Mouse (Mus musculus): ENCODE results near the gene Rasa1. TPM values are rescaled to one million over a fixed set of nuclear protein-coding genes. Genes with fewer than 3 reads are reported as not detected.

Gene Rasa1
- polyA plus RNA-seq, 1 experiment from 2014 or later, result 29.6 TPM

DNA sequence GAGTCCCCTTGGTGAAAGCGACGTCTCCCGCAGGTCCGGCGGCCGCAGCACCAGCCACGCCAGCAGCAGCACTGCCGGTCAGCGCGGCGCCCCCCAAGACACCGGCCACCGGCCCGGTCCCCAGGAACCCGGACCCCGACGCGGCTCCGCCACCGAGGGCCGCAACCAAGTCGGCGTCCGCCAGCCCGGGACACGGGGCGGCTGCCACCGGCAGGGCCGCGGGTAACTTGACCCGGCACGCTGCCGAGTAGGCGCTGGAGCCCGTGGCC lies 422 bp downstream of the Rasa1 start:
- H3K4me3 ChIP-seq (ENCODE audit: low read depth, low read length), result peak overlapping the region; percentile 98
- no peaks in the 10 kb centered on the region for H3K9me3 ChIP-seq (ENCODE audit: control insufficient read depth)
- no peaks in the 10 kb centered on the region for H3K4me1 ChIP-seq (replicated peaks; ENCODE audit: control insufficient read depth, insufficient read depth, low read length)
- ATAC-seq, result no peak
- WGBS, result under 1% methylated on average over 34 of the region's 35 CpGs
- no peaks in the 10 kb centered on the region for H3K36me3 ChIP-seq (ENCODE audit: control insufficient read depth, insufficient read depth)
- H3K27me3 ChIP-seq (replicated peaks; ENCODE audit: control insufficient read depth, insufficient read depth, low read length), result no peaks in the 10 kb centered on the region
- H3K9ac ChIP-seq (ENCODE audit: low read depth, low read length), result peak overlapping the region; percentile 96
- peak overlapping the region; percentile 73 for H3K4me2 ChIP-seq (replicated peaks; ENCODE audit: low read depth)
- peak overlapping the region; percentile 99 for H3K27ac ChIP-seq (ENCODE audit: low read depth, low read length)
- no peak for TF ChIP-seq CTCF (IDR thresholded peaks at IDR 0.05; ENCODE audit: low read depth)

DNA sequence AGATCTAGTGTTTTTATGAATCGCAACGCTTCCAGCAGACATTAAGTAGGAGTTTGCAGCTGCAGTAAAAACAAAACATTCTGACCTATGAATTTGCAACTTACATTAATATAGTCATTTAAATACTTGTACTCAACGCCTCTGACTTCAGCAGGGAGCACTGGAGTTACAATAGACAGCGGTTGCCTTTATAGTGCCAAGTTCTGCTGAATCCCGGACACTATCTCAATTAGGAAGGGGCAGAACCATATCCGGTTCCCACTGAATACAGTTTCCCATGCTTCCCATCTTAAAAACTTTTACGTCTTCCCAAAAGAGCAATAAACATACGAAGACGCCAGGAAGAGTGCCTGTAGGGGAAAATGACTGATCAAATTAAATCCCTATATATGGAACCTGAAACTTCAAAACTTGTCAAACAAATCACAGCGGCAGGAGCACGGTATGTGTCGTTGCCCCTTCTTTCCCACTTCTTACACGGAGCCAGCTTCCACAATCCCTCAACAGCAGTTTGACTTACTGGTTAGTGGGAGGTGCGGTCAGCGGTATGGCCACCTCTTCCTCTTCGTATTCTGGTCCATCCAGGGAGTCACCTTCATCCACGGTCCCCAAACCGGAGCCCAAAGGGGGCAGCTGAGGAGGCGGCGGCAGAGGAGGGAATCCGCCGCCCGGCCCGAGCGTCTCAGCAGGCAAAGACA lies 905 bp downstream of the Rasa1 start:
- no peaks in the 10 kb centered on the region for H3K9me3 ChIP-seq (ENCODE audit: control insufficient read depth)
- TF ChIP-seq CTCF (IDR thresholded peaks at IDR 0.05; ENCODE audit: low read depth), result no peak
- WGBS, result 0% methylated on average over 25 of the region's 25 CpGs
- peak overlapping the region; percentile 98 for H3K4me3 ChIP-seq (ENCODE audit: low read depth, low read length)
- no peaks in the 10 kb centered on the region for H3K36me3 ChIP-seq (ENCODE audit: control insufficient read depth, insufficient read depth)
- no peaks in the 10 kb centered on the region for H3K27me3 ChIP-seq (replicated peaks; ENCODE audit: control insufficient read depth, insufficient read depth, low read length)
- no peak for ATAC-seq
- H3K4me2 ChIP-seq (replicated peaks; ENCODE audit: low read depth), result peak overlapping the region; percentile 73
- H3K9ac ChIP-seq (ENCODE audit: low read depth, low read length), result peak overlapping the region; percentile 96
- no peaks in the 10 kb centered on the region for H3K4me1 ChIP-seq (replicated peaks; ENCODE audit: control insufficient read depth, insufficient read depth, low read length)
- H3K27ac ChIP-seq (ENCODE audit: low read depth, low read length), result peak overlapping the region; percentile 99

DNA sequence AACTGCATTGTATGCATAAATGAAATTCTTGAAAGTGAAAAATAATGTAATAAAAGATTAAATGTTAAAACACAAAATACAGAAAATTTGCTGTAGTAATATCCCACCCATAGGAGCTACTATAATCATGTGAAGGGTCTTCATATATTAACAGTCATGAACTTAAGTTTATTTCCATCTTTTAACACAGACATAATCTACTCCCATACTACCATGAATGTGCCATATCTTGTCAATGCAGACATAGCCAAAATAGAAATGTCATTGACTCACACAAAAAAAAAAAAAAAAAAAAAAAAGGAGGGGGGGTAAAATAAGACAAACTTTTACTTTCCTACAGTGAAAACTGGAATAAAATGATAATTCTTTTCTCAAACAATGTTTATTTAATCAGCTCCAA lies 6.3 kb downstream of the Rasa1 start:
- Histone ChIP-seq H3K4me2 (replicated peaks; ENCODE audit: low read depth) (no peak overlapping the region), H3K4me1 (replicated peaks; ENCODE audit: control insufficient read depth, insufficient read depth, low read length) (no peaks in the 10 kb centered on the region), H3K27me3 (replicated peaks; ENCODE audit: control insufficient read depth, insufficient read depth, low read length) (no peaks in the 10 kb centered on the region), H3K27ac (ENCODE audit: low read depth, low read length) (no peak overlapping the region), H3K4me3 (ENCODE audit: low read depth, low read length) (no peak overlapping the region), H3K9me3 (ENCODE audit: control insufficient read depth) (no peaks in the 10 kb centered on the region), H3K9ac (ENCODE audit: low read depth, low read length) (no peak overlapping the region), H3K36me3 (ENCODE audit: control insufficient read depth, insufficient read depth) (no peaks in the 10 kb centered on the region)
- ATAC-seq, result no peak
- TF ChIP-seq CTCF (IDR thresholded peaks at IDR 0.05; ENCODE audit: low read depth), result no peak

DNA sequence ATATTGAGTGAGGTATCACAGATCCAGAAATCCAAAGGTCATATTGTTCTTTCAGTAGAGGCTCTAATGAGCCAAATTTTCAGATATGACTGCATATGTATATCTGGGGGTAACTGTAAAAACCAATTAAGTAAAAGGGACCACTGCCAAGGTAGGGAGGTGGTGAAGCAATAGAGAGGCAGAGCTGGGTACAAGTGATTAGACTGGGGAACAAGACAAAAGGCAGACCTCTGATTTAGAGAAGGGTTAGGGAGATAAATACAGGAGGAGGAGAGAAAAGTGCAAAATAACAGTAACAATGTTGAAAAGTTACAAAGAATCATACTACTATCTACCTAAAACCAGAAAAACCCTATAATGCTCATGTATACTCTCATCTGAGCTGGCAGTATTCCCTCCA lies 10.0 kb downstream of the Rasa1 start:
- H3K9ac ChIP-seq (ENCODE audit: low read depth, low read length), result no peak overlapping the region
- H3K4me2 ChIP-seq (replicated peaks; ENCODE audit: low read depth), result no peak overlapping the region
- no peak for ATAC-seq
- no peaks in the 10 kb centered on the region for H3K36me3 ChIP-seq (ENCODE audit: control insufficient read depth, insufficient read depth)
- H3K4me3 ChIP-seq (ENCODE audit: low read depth, low read length), result no peak overlapping the region
- no peaks in the 10 kb centered on the region for H3K9me3 ChIP-seq (ENCODE audit: control insufficient read depth)
- no peak overlapping the region for H3K27ac ChIP-seq (ENCODE audit: low read depth, low read length)
- no peaks in the 10 kb centered on the region for H3K4me1 ChIP-seq (replicated peaks; ENCODE audit: control insufficient read depth, insufficient read depth, low read length)
- H3K27me3 ChIP-seq (replicated peaks; ENCODE audit: control insufficient read depth, insufficient read depth, low read length), result no peaks in the 10 kb centered on the region
- no peak for TF ChIP-seq CTCF (IDR thresholded peaks at IDR 0.05; ENCODE audit: low read depth)

DNA sequence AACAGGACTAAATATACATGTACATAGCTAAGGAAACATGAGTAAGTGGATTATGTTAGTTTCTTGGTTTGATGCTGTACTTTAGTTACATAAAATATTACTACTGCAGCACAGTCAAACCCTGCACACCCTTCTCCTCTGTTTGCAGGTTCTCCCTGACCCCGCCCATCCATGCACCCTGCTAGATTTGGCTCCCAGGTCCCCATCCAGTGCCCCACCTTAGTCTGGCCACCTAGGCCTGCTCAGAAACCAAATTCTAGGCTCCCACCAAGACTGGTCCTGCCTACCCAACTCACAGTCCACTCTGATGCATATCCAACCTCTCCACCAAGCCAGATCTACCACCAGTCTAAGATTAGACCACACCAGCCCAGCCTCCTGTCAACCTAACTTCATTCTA lies 14.4 kb downstream of the Rasa1 start:
- no peak for ATAC-seq
- Histone ChIP-seq H3K27me3 (replicated peaks; ENCODE audit: control insufficient read depth, insufficient read depth, low read length) (no peaks in the 10 kb centered on the region), H3K4me3 (ENCODE audit: low read depth, low read length) (no peak overlapping the region), H3K9ac (ENCODE audit: low read depth, low read length) (no peak overlapping the region), H3K27ac (ENCODE audit: low read depth, low read length) (no peak overlapping the region), H3K4me2 (replicated peaks; ENCODE audit: low read depth) (no peak overlapping the region), H3K4me1 (replicated peaks; ENCODE audit: control insufficient read depth, insufficient read depth, low read length) (no peaks in the 10 kb centered on the region), H3K9me3 (ENCODE audit: control insufficient read depth) (no peaks in the 10 kb centered on the region), H3K36me3 (ENCODE audit: control insufficient read depth, insufficient read depth) (no peaks in the 10 kb centered on the region)
- 95% methylated on average over 1 of the region's 1 CpGs for WGBS
- no peak for TF ChIP-seq CTCF (IDR thresholded peaks at IDR 0.05; ENCODE audit: low read depth)

DNA sequence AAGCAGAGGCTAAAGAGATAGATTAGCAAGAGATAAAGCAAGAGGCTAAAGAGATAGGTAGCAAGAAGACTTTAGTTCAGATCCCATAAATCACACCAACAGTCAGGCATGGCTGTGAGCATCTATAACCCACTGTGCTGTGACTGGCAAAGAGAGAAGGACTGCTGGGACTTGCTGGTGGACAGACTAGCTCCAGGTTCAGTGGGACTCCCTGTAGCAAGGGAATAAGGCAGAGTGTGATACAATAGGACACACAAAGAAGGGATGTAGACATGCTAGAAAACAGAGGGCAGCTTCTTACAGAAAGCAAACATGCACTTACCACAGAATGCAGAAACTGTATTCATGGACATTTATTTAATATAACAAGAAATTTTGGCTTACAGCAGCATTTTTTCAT lies 15.1 kb downstream of the Rasa1 start:
- H3K27me3 ChIP-seq (replicated peaks; ENCODE audit: control insufficient read depth, insufficient read depth, low read length), result no peaks in the 10 kb centered on the region
- H3K4me3 ChIP-seq (ENCODE audit: low read depth, low read length), result no peak overlapping the region
- H3K27ac ChIP-seq (ENCODE audit: low read depth, low read length), result no peak overlapping the region
- no peak overlapping the region for H3K4me2 ChIP-seq (replicated peaks; ENCODE audit: low read depth)
- ATAC-seq, result no peak
- H3K9me3 ChIP-seq (ENCODE audit: control insufficient read depth), result no peaks in the 10 kb centered on the region
- TF ChIP-seq CTCF (IDR thresholded peaks at IDR 0.05; ENCODE audit: low read depth), result no peak
- H3K36me3 ChIP-seq (ENCODE audit: control insufficient read depth, insufficient read depth), result no peaks in the 10 kb centered on the region
- no peak overlapping the region for H3K9ac ChIP-seq (ENCODE audit: low read depth, low read length)
- no peaks in the 10 kb centered on the region for H3K4me1 ChIP-seq (replicated peaks; ENCODE audit: control insufficient read depth, insufficient read depth, low read length)

DNA sequence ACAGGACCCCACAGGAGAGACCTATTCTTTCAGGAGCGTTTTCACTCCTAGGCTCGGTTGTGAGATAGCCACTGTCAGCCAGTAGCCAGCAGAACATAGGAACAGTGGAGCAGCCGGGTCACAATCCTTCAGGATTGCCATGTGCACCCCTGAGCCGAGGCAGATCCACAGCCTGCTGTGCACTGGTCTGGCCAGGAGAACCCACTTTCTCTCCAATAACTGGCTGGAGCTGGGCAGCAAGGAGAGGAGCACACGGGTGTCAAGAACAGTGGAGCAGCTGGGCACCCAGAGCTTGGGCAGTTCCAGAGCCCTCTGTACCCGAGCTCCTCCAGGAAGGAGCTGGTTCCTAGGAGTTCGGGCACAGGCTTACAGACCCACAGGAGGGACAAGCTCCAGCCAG lies 50.2 kb downstream of the Rasa1 start:
- H3K4me3 ChIP-seq (ENCODE audit: low read depth, low read length), result no peak overlapping the region
- H3K4me2 ChIP-seq (replicated peaks; ENCODE audit: low read depth), result no peak overlapping the region
- WGBS, result 89% methylated on average over 7 of the region's 7 CpGs
- no peak for ATAC-seq
- H3K4me1 ChIP-seq (replicated peaks; ENCODE audit: control insufficient read depth, insufficient read depth, low read length), result no peaks in the 10 kb centered on the region
- H3K36me3 ChIP-seq (ENCODE audit: control insufficient read depth, insufficient read depth), result peaks cover 17% of the 10 kb centered on the region; the same call in 1 of the 2 replicates
- H3K9ac ChIP-seq (ENCODE audit: low read depth, low read length), result no peak overlapping the region
- no peaks in the 10 kb centered on the region for H3K9me3 ChIP-seq (ENCODE audit: control insufficient read depth)
- TF ChIP-seq CTCF (IDR thresholded peaks at IDR 0.05; ENCODE audit: low read depth), result no peak
- no peak overlapping the region for H3K27ac ChIP-seq (ENCODE audit: low read depth, low read length)
- H3K27me3 ChIP-seq (replicated peaks; ENCODE audit: control insufficient read depth, insufficient read depth, low read length), result no peaks in the 10 kb centered on the region

Measured in intestine, postnatal 0 days (tissue).